Mouse (Mus musculus): ENCODE measurements around the gene Uba2. TPM values are rescaled to one million over a fixed set of nuclear protein-coding genes. Genes with fewer than 3 reads are reported as not detected.
"Not testable (repeated sequence)": the region's sequence is repeated elsewhere in the genome, so short reads cannot be mapped to it uniquely, and the experiment has no call there.

The Uba2 gene
- polyA plus RNA-seq, 1 experiment from 2014 or later = 231 TPM

- Histone ChIP-seq H3K27ac (no peak overlapping the region), H3K4me3 (peak overlapping the region; percentile 96), H3K9me3 (no peaks in the 10 kb centered on the region), H3K4me2 (replicated peaks) (peak overlapping the region; percentile 94), H3K4me1 (0 out of 2 replicates have a peak, but pooled peaks cover 9% of the 10 kb centered on the region), H3K9ac (peak overlapping the region; percentile 92), H3K27me3 (replicated peaks) (no peaks in the 10 kb centered on the region), H3K36me3 (peaks cover 27% of the 10 kb centered on the region)
- no peak for ATAC-seq (ENCODE audit: low FRiP score, low read depth)
- 49% methylated on average over 3 of the region's 3 CpGs for WGBS
Observed at GRCm38 (mm10) chr7:34195632-34196031, 26.2 kb upstream of the Uba2 start.

GRCm38 (mm10) chr7:34192825-34193224 lies 23.4 kb upstream of the Uba2 start:
- H3K27ac ChIP-seq = no peak overlapping the region
- 0 out of 2 replicates have a peak, but pooled peaks cover 9% of the 10 kb centered on the region for H3K4me1 ChIP-seq
- no peaks in the 10 kb centered on the region for H3K27me3 ChIP-seq (replicated peaks)
- ATAC-seq (ENCODE audit: low FRiP score, low read depth) = no peak
- no peak overlapping the region for H3K4me3 ChIP-seq
- no peak overlapping the region for H3K9ac ChIP-seq
- H3K9me3 ChIP-seq = no peaks in the 10 kb centered on the region
- 89% methylated on average over 6 of the region's 6 CpGs for WGBS
- H3K4me2 ChIP-seq (replicated peaks) = no peak overlapping the region
- peaks cover 45% of the 10 kb centered on the region for H3K36me3 ChIP-seq

GRCm38 (mm10) chr7:34189376-34189989 lies 20.1 kb upstream of the Uba2 start:
- WGBS = 89% methylated on average over 12 of the region's 12 CpGs
- Histone ChIP-seq H3K4me2 (replicated peaks) (no peak overlapping the region), H3K36me3 (peaks cover 70% of the 10 kb centered on the region), H3K4me3 (no peak overlapping the region), H3K9me3 (no peaks in the 10 kb centered on the region), H3K27ac (no peak overlapping the region), H3K9ac (no peak overlapping the region), H3K4me1 (no peaks in the 10 kb centered on the region), H3K27me3 (replicated peaks) (no peaks in the 10 kb centered on the region)
- no peak for ATAC-seq (ENCODE audit: low FRiP score, low read depth)

- no peak for ATAC-seq (ENCODE audit: low FRiP score, low read depth)
- WGBS = 80% methylated on average over 3 of the region's 3 CpGs
- H3K4me3 ChIP-seq = no peak overlapping the region
- peaks cover 49% of the 10 kb centered on the region for H3K36me3 ChIP-seq
- H3K27me3 ChIP-seq (replicated peaks) = no peaks in the 10 kb centered on the region
- H3K9ac ChIP-seq = no peak overlapping the region
- no peaks in the 10 kb centered on the region for H3K9me3 ChIP-seq
- no peaks in the 10 kb centered on the region for H3K4me1 ChIP-seq
- no peak overlapping the region for H3K4me2 ChIP-seq (replicated peaks)
- H3K27ac ChIP-seq = no peak overlapping the region
Observed at GRCm38 (mm10) chr7:34183794-34184193, 14.4 kb upstream of the Uba2 start.

GRCm38 (mm10) chr7:34183356-34183755 lies 14.0 kb upstream of the Uba2 start:
- Histone ChIP-seq H3K9ac (no peak overlapping the region), H3K4me2 (replicated peaks) (no peak overlapping the region), H3K4me1 (no peaks in the 10 kb centered on the region), H3K36me3 (peaks cover 45% of the 10 kb centered on the region), H3K27ac (no peak overlapping the region), H3K4me3 (no peak overlapping the region), H3K9me3 (no peaks in the 10 kb centered on the region), H3K27me3 (replicated peaks) (no peaks in the 10 kb centered on the region)
- 89% methylated on average over 13 of the region's 13 CpGs for WGBS
- ATAC-seq (ENCODE audit: low FRiP score, low read depth) = 0 out of 2 replicates have a peak, but pooled peaks have one; percentile 13

GRCm38 (mm10) chr7:34176241-34176640 lies 6.8 kb upstream of the Uba2 start:
- H3K4me2 ChIP-seq (replicated peaks); H3K4me1 ChIP-seq; H3K4me3 ChIP-seq; H3K9me3 ChIP-seq; H3K27ac ChIP-seq; H3K36me3 ChIP-seq; ATAC-seq (ENCODE audit: low FRiP score, low read depth); H3K9ac ChIP-seq; H3K27me3 ChIP-seq (replicated peaks): not testable (repeated sequence)
- WGBS = 66% methylated on average over 6 of the region's 6 CpGs

- no peak overlapping the region for H3K27ac ChIP-seq
- H3K4me1 ChIP-seq = 0 out of 2 replicates have a peak, but pooled peaks cover 3% of the 10 kb centered on the region
- H3K9ac ChIP-seq = no peak overlapping the region
- no peaks in the 10 kb centered on the region for H3K9me3 ChIP-seq
- H3K27me3 ChIP-seq (replicated peaks) = no peaks in the 10 kb centered on the region
- H3K4me2 ChIP-seq (replicated peaks) = no peak overlapping the region
- no peaks in the 10 kb centered on the region for H3K36me3 ChIP-seq
- ATAC-seq (ENCODE audit: low FRiP score, low read depth) = no peak
- no peak overlapping the region for H3K4me3 ChIP-seq
- WGBS = 93% methylated on average over 1 of the region's 1 CpGs
Observed at GRCm38 (mm10) chr7:34172251-34172650, 2.9 kb upstream of the Uba2 start.

GRCm38 (mm10) chr7:34168470-34169251 lies 738 bp downstream of the Uba2 start:
- Histone ChIP-seq H3K4me2 (replicated peaks) (peak overlapping the region; percentile 86), H3K27ac (peak overlapping the region; percentile 76), H3K9ac (peak overlapping the region; percentile 95), H3K4me1 (peaks cover 11% of the 10 kb centered on the region; the same call in 1 of the 2 replicates), H3K9me3 (no peaks in the 10 kb centered on the region), H3K36me3 (peaks cover 16% of the 10 kb centered on the region), H3K27me3 (replicated peaks) (no peaks in the 10 kb centered on the region), H3K4me3 (peak overlapping the region; percentile 97)
- WGBS = 11% methylated on average over 30 of the region's 30 CpGs
- peak; percentile 96 for ATAC-seq (ENCODE audit: low FRiP score, low read depth)

GRCm38 (mm10) chr7:34167766-34168469 lies 1.5 kb downstream of the Uba2 start:
- WGBS = under 1% methylated on average over 54 of the region's 54 CpGs
- Histone ChIP-seq H3K27me3 (replicated peaks) (no peaks in the 10 kb centered on the region), H3K9ac (peak overlapping the region; percentile 95), H3K4me3 (peak overlapping the region; percentile 97), H3K9me3 (no peaks in the 10 kb centered on the region), H3K36me3 (peaks cover 23% of the 10 kb centered on the region), H3K27ac (peak overlapping the region; percentile 76), H3K4me2 (replicated peaks) (peak overlapping the region; percentile 86), H3K4me1 (peaks cover 11% of the 10 kb centered on the region; the same call in 1 of the 2 replicates)
- ATAC-seq (ENCODE audit: low FRiP score, low read depth) = peak; percentile 76

GRCm38 (mm10) chr7:34166850-34167249 lies 2.5 kb downstream of the Uba2 start:
- no peak overlapping the region for H3K4me3 ChIP-seq

GRCm38 (mm10) chr7:34165999-34166398 lies 3.4 kb downstream of the Uba2 start:
- Histone ChIP-seq H3K9ac (no peak overlapping the region), H3K4me1 (peaks cover 11% of the 10 kb centered on the region; the same call in 1 of the 2 replicates), H3K36me3 (peaks cover 42% of the 10 kb centered on the region), H3K27me3 (replicated peaks) (no peaks in the 10 kb centered on the region), H3K9me3 (no peaks in the 10 kb centered on the region), H3K4me3 (no peak overlapping the region), H3K4me2 (replicated peaks) (no peak overlapping the region), H3K27ac (no peak overlapping the region)
- ATAC-seq (ENCODE audit: low FRiP score, low read depth) = no peak
- WGBS = 86% methylated on average over 3 of the region's 3 CpGs

More at GRCm38 (mm10) chr7:34166850-34167249, 2.5 kb downstream of the Uba2 start:
- Histone ChIP-seq H3K27me3 (replicated peaks) (no peaks in the 10 kb centered on the region), H3K27ac (no peak overlapping the region), H3K9ac (no peak overlapping the region), H3K4me1 (peaks cover 11% of the 10 kb centered on the region; the same call in 1 of the 2 replicates), H3K36me3 (peaks cover 34% of the 10 kb centered on the region), H3K4me2 (replicated peaks) (peak overlapping the region; percentile 33; the same call in 1 of the 2 replicates), H3K9me3 (no peaks in the 10 kb centered on the region)
- no peak for ATAC-seq (ENCODE audit: low FRiP score, low read depth)
- 49% methylated on average over 4 of the region's 4 CpGs for WGBS

- ATAC-seq (ENCODE audit: low FRiP score, low read depth) = no peak
- H3K27ac ChIP-seq = no peak overlapping the region
- peaks cover 53% of the 10 kb centered on the region for H3K36me3 ChIP-seq
- no peak overlapping the region for H3K4me3 ChIP-seq
- H3K4me2 ChIP-seq (replicated peaks) = no peak overlapping the region
- WGBS = 94% methylated on average over 7 of the region's 7 CpGs
- no peaks in the 10 kb centered on the region for H3K27me3 ChIP-seq (replicated peaks)
- H3K4me1 ChIP-seq = peaks cover 11% of the 10 kb centered on the region; the same call in 1 of the 2 replicates
- no peak overlapping the region for H3K9ac ChIP-seq
- H3K9me3 ChIP-seq = no peaks in the 10 kb centered on the region
Observed at GRCm38 (mm10) chr7:34164671-34165070, 4.7 kb downstream of the Uba2 start.
